Mouse (Mus musculus): ENCODE results near the gene Olfr521. TPM values are rescaled to one million over a fixed set of nuclear protein-coding genes. Genes with fewer than 3 reads are reported as not detected.

The Olfr521 gene
- polyA plus RNA-seq (2015; fragmentation: Nextera tagmentation; extraction: Ambion mirVana): not detected in 2 replicates

GRCm38 (mm10) chr7:99763207-99763606 lies at the start of gene Olfr521:
TSS of gene Olfr521 (plus strand) at chr7:99763507.

GRCm38 (mm10) chr7:99729973-99730372 lies 33.3 kb upstream of the Olfr521 start, which contains the start of gene Olfr520:
TSS of gene Olfr520 (plus strand) at chr7:99730273.

Other genes with a start within 250 kb of the Olfr521 start
- gene Arrb1, start 228.0 kb upstream of the Olfr521 start, polyA plus RNA-seq (2015; fragmentation: Nextera tagmentation; extraction: Ambion mirVana): 2.4 and 2.8 TPM in 2 replicates
- 1.8 and 1.9 TPM in 2 replicates for gene Tpbgl, start 136.4 kb upstream of the Olfr521 start, polyA plus RNA-seq (2015; fragmentation: Nextera tagmentation; extraction: Ambion mirVana)
- gene Slco2b1, start 52.2 kb upstream of the Olfr521 start, polyA plus RNA-seq (2015; fragmentation: Nextera tagmentation; extraction: Ambion mirVana): 3.4 and 3.8 TPM in 2 replicates
- gene Olfr520, start 33.2 kb upstream of the Olfr521 start, polyA plus RNA-seq (2015; fragmentation: Nextera tagmentation; extraction: Ambion mirVana): not detected in 2 replicates
- gene Neu3, start 64.9 kb downstream of the Olfr521 start, polyA plus RNA-seq (2015; fragmentation: Nextera tagmentation; extraction: Ambion mirVana): 4.2 and 5.3 TPM in 2 replicates
- gene Xrra1, start 95.6 kb downstream of the Olfr521 start, polyA plus RNA-seq (2015; fragmentation: Nextera tagmentation; extraction: Ambion mirVana): 0.13 and 0.16 TPM in 2 replicates
- 206 and 218 TPM in 2 replicates for gene Spcs2, start 100.0 kb downstream of the Olfr521 start, polyA plus RNA-seq (2015; fragmentation: Nextera tagmentation; extraction: Ambion mirVana)
- 2.1 and 2.2 TPM in 2 replicates for gene Rnf169, start 216.9 kb downstream of the Olfr521 start, polyA plus RNA-seq (2015; fragmentation: Nextera tagmentation; extraction: Ambion mirVana)
- gene Chrdl2, start 242.7 kb downstream of the Olfr521 start, polyA plus RNA-seq (2015; fragmentation: Nextera tagmentation; extraction: Ambion mirVana): 6.4 and 7.0 TPM in 2 replicates